Comparison of ENCODE assay signal across 8 mouse cellular contexts in the genomic region with DNA sequence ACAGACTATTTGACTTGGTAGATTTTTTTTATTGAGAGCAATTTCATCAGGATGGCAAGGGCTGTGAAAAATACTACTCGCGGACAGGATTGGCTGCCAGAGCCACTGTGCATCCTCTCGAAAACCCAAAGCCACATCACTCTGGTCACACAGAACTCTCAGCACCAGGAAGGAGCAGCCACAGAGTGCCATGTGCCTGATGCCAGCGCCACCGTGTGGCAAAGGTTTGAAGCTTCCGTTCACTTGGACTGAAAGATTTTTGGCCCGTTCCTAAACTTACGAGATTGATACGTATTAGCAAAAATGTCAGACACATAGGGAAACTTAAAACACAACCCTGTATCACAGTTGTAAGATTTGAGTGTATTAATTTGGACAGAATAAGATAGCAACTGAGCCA. TPM values are rescaled to one million over a fixed set of nuclear protein-coding genes. Genes with fewer than 3 reads are reported as not detected.
A peak's percentile ranks its signal among the peaks of the same experiment; 100 is the strongest.
DNase-seq lines count a peak whose midpoint lies in the region; ATAC-seq and TF ChIP-seq lines count a peak whose summit lies in the region.

No protein-coding gene starts in this region.

- H3K9me3 ChIP-seq in forebrain, embryonic 13.5 days (replicated peaks), result no peaks in the 10 kb centered on the region
- no peaks in the 10 kb centered on the region for H3K9me3 ChIP-seq in forebrain, embryonic 12.5 days

- 53% methylated on average over 9 of the region's 9 CpGs for WGBS in forebrain, embryonic 13.5 days
- WGBS in forebrain, embryonic 12.5 days, result 53% methylated on average over 9 of the region's 9 CpGs
- 17% methylated on average over 9 of the region's 9 CpGs for WGBS in spleen, adult 2 months

- ATAC-seq in forebrain, embryonic 13.5 days, result 0 out of 2 replicates have a peak, but pooled peaks have one; percentile 34
- no peak for ATAC-seq in forebrain, embryonic 12.5 days (ENCODE audit: low FRiP score)
- ATAC-seq in common myeloid progenitor, adult 5-6 weeks (replicated peaks; ENCODE audit: low read depth, poor library complexity, severe bottlenecking), result peak; percentile 65

- H3K4me1 ChIP-seq in forebrain, embryonic 13.5 days, result no peaks in the 10 kb centered on the region
- H3K4me1 ChIP-seq in forebrain, embryonic 12.5 days, result no peaks in the 10 kb centered on the region
- peaks cover 4% of the 10 kb centered on the region; the same call in 1 of the 2 replicates for H3K4me1 ChIP-seq in spleen, adult 2 months (ENCODE audit: control insufficient read depth, insufficient read depth, insufficient read length)

- H3K36me3 ChIP-seq in forebrain, embryonic 13.5 days (ENCODE audit: poor library complexity, severe bottlenecking), result peaks cover 15% of the 10 kb centered on the region
- H3K36me3 ChIP-seq in forebrain, embryonic 12.5 days (replicated peaks), result peaks cover 20% of the 10 kb centered on the region
- H3K36me3 ChIP-seq in spleen, adult 2 months (ENCODE audit: control insufficient read depth, insufficient read depth, low read length), result peaks cover 4% of the 10 kb centered on the region; the same call in 1 of the 2 replicates

- no peaks in the 10 kb centered on the region for H3K27me3 ChIP-seq in forebrain, embryonic 13.5 days
- H3K27me3 ChIP-seq in forebrain, embryonic 12.5 days, result no peaks in the 10 kb centered on the region
- H3K27me3 ChIP-seq in spleen, adult 2 months (ENCODE audit: control insufficient read depth, insufficient read depth, low read length), result no peaks in the 10 kb centered on the region

- TF ChIP-seq CTCF in spleen, adult 2 months (IDR thresholded peaks at IDR 0.05; ENCODE audit: extremely low read depth, insufficient read depth, insufficient read length, insufficient replicate concordance), result peak; percentile 87; the same call in 1 of the 2 replicates

- no peak overlapping the region for H3K9ac ChIP-seq in forebrain, embryonic 13.5 days
- H3K9ac ChIP-seq in forebrain, embryonic 12.5 days, result no peak overlapping the region

- DNase-seq in spleen, adult 2 months (ENCODE audit: low read depth in 1 of 2, low spot score in 2 of 2), result peak; percentile 25 to 59
- DNase-seq in spleen, adult 12 weeks (ENCODE audit: low spot score), result no peak
- DNase-seq in kidney, postnatal 36 days, result peak; percentile 52 to 84
- peak; percentile 73 for DNase-seq in lung, postnatal 10 days
- DNase-seq in spleen, postnatal 4 days (ENCODE audit: low spot score in 2 of 2), result peak; percentile 57 to 83

- H3K4me3 ChIP-seq in forebrain, embryonic 13.5 days, result no peak overlapping the region
- no peak overlapping the region for H3K4me3 ChIP-seq in forebrain, embryonic 12.5 days (replicated peaks)
- no peak overlapping the region for H3K4me3 ChIP-seq in spleen, adult 2 months (ENCODE audit: extremely low read depth, insufficient read depth, insufficient read length)

- no peak for TF ChIP-seq POLR2A in spleen, adult 2 months (IDR thresholded peaks at IDR 0.05; ENCODE audit: low read depth, low read length)

- H3K4me2 ChIP-seq in forebrain, embryonic 13.5 days, result no peak overlapping the region
- no peak overlapping the region for H3K4me2 ChIP-seq in forebrain, embryonic 12.5 days

- H3K27ac ChIP-seq in forebrain, embryonic 13.5 days, result no peak overlapping the region
- H3K27ac ChIP-seq in forebrain, embryonic 12.5 days, result no peak overlapping the region
- H3K27ac ChIP-seq in spleen, adult 2 months (ENCODE audit: insufficient read depth, low read length), result no peak overlapping the region

RNA-seq across cellular contexts. Expression of gene Zfp217, which starts 44.1 kb away (rescaled TPM):
- polyA plus RNA-seq in forebrain, embryonic 13.5 days (2015; fragmentation: Nextera tagmentation; extraction: Ambion mirVana), result 2.5 and 2.6 TPM in 2 replicates
- 3.6 and 4.5 TPM in 2 replicates for polyA plus RNA-seq in forebrain, embryonic 12.5 days (2016; fragmentation: Nextera tagmentation; extraction: Ambion mirVana)
- polyA plus RNA-seq in spleen, adult 2 months (2012; rRNA removed), result 20.6 and 22.3 TPM in 2 replicates
- total RNA-seq in common myeloid progenitor, adult 5-6 weeks (2017), result 33.2 and 40.1 TPM in 2 replicates
